Mouse (Mus musculus) gastrocnemius, adult 18-20 months (tissue): ENCODE data around the gene Cntn2. TPM values are rescaled to one million over a fixed set of nuclear protein-coding genes. Genes with fewer than 3 reads are reported as not detected.
A peak's percentile ranks its signal among the peaks of the same experiment; 100 is the strongest.

Source experiments
- DNase-seq: peaks from one replicate; pipeline ENCODE4 v3.0.0; 2021; ENCODE audit warnings: low spot score
- total RNA-seq, 2 experiments: library from RNA; stranded (reverse); gene quantifications; 2 replicates each; pipeline ENCODE4 v1.2.3; 2021

Cntn2 gene
- total RNA-seq, 2 experiments from 2014 or later, result 0.11 TPM; not detected in 1

DNA sequence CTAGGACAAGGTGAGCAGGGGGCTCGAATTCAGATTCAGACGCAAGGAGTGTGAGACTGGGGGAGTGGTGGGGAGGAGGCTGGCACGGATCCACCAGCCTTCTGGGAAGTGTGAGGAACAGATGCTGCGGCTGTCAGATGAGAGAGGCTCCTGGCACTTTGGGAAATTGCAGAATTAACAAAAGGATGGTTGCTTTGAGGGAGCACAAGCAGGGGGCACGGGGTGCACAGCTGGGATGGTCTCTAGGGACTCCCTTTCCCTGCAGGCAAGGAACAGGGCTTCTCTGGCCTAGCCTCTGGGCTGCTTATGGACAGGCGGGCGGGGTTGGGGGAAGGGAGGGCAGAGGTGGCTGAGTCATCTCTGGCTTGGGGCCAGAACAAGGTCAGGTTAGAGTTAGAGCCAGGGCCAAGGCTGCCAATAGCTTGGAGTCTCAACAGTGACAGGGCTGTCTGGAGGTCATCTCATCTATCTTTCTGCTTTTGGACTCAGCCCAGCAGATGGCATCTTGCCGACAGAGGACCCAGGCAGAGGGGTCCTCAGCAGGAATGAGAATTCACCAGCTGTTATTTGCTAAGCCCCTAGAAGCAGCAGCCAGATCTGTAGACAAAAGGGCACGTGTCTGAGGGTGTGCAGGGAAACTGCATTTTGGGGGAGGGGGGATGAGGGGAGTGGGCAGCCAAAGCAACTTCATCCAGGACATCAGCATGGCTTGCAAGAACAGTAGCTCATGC, 15.0 kb upstream of the Cntn2 start:
- peak; percentile 77 for DNase-seq

DNA sequence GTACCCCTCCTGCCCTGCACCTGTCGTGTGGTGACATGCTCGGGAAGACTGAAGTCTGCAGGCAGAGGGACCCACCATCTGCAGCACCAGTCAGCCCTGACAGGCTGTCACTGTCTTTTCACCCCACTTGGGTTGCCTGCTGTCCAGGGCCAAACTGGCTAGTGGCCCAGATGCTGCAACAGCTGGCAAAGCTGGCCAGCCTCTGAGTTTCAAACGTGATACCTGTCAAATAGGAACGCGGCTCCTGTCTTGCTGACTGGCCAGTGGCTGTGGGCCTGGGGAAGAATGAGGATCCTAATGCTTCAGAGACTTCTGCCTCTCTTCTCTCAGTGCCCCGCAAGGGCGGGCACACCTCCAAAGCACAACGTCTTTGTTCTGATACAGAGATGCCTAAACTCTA, 733 bp upstream of the Cntn2 start:
- DNase-seq, result peak; percentile 41

DNA sequence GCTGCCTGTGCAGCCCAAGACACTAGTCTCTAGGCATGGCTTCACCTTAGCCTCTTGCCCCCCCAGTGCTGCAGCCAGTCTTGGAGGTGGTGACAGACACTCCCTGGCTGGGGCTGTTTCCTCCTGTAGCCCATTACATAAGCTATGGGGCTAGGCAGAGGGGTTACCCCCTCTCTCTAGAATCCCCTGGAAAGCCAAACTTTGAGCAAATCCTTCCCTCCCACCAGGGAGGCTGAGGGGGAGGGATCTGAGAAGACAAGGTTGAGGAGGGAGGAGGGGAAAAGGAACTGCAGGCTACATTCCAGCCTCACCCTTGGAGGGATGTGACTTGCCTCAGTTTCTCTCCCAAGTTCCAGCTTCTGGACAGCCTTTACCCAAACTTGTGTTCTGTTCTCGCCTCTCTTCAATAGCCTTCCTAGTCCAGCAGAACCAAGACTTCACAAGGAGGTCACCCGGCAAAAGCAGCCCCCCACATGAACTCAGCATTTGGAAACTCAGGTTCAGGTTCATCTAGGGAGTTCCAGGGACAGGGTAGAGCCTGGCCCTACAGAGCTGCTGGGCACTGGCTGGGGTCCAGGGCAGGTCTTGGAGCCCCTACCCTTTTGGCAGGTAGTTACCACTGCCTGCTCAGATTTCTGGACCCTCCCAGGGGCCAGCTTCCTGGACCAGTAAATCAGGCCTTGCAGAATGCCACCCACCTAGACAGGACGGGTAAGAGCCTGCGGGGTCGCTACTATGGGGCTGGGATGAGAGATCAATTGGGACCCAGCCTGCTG, 1.0 kb downstream of the Cntn2 start:
- DNase-seq, result no peak

DNA sequence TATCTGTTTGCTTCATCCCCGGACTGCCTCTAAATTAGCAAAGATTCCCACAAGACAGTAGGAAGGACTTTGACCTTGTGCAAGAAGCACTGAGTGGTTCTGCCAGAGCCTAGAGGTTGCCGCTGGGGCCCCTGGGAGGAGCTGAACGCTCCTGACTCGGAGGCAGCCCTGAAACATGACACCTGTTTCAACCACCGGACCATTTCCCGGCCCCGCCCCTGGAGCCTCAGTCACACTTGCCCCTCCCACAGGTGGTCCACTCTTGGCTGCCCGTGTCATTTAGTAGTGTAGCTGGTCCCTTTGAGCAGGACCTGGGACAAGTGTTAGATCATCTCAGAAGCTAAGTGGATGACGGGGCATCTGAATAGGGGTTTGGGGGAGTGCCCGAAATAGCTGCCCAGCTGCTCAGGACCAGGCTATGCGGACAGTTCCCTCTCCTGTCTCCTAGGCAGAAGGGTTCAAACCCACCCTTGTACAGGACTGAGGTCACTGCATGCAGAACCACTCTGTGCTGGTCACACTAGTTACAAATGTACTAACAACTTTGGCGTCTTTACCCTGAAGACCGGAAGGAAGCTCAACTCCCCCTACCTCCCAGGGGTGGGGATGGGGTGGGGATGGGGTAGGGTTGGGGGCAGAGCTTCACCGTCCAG, 1.8 kb downstream of the Cntn2 start:
- no peak for DNase-seq

DNA sequence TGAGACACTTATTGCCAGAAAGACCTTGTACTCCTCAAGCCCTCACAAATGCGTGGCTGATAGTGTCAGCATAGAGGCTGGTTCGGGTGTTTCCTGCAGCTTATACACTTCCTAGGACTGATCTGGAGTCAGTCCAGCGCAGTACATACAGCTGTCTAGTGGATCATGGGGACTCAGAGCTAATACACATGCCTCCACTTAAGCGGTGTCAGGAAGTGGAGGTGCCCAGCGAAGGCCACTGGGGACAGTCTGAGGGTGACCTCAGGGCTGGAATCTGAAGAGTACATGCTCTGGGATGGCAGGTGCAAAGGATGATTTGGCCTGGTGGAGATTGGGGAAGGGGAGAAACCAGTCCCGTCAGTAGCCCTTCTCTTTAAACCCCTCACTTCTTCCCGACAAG, 2.4 kb downstream of the Cntn2 start:
- DNase-seq, result no peak

DNA sequence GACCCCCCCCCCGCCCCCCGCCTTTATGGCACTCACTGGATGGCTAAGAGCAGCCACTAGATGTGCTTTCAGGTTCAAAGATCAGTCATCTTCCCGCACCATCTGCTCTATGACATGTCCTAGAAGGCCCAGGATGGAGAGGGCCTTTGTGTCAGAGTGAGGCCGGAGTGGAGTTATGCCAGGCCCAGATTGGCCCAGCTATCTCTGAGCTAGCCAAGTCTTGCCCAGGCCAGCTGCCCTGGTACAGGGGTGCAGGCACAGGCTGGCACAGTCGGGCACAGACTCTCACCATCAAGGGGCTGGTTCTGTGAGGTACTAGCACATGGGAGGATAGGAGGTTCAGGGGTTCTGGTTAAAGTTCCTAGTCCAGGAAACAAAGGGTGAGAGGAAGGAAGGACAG, 5.3 kb downstream of the Cntn2 start:
- DNase-seq, result no peak

DNA sequence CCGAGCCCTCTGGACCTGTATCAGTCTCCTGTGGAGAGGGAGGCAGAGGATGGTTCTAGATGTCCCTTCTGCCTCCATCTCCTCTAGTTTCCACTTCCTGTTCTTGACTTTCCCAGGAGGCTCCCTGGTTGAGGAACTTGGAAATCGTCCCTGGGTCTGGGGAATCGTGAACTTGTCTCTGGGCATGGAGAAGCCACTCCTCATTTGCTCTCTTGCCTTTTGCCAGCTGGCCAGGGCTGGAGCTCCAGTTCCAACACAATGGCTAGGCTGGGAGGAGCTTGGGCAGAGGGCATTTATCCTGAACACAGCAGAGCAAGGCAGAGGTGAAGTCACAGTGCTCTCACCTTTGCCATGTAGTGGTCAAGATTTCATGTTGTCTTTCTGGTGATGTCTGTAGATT, 6.6 kb downstream of the Cntn2 start:
- no peak for DNase-seq

DNA sequence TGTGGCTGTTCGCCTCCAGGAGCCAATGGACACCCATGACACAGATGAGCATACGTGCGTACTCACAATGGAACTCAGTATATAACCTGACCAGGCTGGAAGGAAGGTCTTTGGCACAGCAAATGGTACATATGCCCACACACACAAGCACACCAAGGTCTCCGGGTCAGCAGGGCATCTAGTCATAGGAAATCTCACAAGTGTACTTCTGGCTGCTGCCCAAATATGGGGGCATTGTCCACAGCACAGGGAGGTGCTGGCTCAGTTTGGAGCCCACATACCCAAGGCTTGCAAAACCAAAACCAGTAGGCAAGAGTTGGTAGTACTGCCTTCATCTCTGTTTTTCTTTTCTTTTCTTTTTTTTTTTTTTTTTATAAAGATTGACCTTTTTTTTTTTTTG, 7.5 kb downstream of the Cntn2 start:
- no peak for DNase-seq

DNA sequence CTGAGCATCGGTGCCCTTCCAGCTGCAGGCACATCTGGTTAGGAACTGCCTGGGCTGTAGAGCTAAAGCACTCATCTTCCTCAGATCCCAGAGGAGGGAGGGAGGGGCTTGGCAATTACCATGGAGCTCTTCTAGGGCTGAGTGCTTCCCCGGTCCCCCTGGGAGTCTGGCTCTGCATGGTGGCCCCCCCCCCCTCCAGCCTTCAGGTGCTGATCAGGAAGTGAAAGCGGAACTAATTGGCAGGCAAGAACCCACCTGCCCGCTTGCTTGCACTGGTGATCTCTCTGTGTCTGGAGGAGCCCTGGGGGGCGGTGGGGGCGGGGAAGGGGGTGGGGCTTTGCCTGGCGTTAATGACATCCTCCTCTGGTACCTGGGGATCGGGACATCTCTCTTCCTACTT, 9.2 kb downstream of the Cntn2 start:
- DNase-seq, result no peak

DNA sequence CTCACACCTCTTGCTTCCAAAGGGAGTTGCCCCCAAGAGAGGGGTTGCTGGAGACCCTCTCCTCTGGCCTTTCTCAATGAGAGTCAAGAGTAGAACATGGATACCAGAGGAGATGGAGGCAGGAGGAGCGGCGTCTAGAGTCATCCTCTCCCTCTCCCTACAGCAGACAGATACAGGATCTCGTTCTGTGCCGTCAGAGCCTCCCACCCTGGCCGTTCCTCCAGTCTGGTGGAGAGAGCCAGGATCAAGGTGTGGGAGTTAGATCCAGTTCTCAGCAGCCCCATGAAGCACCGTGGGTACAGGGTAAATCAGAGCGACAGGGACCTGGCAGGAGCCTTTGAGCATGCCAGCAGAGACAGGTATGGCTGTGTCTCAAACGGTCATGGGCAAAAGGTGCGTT, 10.5 kb downstream of the Cntn2 start:
- DNase-seq, result no peak

DNA sequence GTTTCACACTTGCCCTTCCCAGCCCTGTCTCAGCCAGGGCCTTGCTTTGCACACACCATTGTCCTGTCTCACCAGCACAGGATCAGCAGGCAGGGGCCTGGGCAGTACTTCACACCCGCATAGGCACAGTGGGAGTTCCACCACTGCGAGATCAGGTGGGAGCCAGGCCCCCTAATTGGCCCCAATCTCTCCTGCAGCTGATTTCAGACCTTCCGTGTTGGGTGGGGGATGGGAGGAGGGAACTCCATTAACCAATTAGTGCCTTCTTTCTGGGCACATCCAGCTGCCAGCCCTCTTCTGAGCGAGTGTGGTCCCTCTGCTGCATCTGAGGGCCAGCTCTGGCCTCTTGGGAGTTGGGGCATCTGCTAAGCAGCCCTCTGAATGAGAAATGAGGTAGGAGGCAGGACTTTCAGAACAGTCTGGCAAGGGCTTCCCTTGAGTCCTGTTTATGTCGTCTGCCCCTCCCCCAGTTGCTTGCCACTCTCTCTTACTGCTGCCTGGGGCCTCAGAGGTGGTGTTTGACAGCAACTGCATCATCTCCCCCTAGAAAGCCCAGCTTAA, 12.3 kb downstream of the Cntn2 start:
- DNase-seq, result no peak

DNA sequence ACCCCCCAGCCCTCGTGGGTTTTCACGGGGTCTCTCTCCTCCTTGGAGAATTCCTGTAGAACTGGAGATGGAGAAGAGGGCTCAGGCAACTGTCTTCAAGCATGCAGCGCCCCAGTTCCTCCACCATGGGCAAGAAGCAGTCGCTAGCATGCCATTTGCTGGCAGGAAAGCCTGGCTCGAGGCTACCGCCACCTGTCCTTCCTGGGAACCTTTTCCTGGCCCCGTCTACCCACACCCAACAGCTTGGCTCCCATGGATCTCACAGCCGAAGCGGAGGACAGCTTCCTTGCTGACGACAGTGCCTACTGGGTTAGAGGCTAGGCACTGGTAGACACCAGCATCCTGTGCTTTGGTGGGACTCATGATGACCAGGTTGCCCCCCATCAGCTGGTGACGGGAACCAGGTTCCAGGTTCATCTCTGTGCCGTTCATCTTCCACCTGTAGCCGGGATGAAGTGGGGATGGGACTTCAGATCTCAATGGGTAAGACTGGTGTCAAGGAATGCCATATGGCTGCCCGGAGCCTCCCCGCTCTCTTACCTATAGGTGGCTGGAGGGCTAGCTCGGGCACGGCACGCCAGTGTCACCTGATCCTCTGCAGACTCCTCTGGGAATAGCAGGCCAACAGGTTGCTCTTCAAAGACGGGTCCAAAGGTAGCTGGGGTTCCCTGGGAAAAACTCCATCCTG, 14.3 kb downstream of the Cntn2 start:
- DNase-seq, result peak; percentile 28

DNA sequence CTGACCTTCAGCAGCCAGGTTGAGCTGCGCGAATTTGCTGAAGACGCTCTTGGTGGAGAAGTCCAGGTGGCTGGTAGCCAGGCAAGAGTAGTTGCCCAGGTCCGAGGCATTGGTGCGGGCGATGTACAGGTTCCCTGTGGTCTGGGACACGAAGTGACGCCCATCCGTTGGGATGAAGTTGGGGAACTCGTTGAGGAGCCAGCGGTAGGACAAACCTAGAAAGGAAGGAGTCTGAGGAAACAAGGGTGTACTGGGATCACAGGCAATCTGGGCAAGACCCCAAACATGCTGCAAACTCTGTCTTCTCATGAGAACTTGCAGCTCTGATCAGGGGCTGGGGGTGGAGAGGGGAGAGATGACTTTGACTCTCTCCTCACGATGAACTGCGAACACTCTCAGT, 15.0 kb downstream of the Cntn2 start:
- no peak for DNase-seq

DNA sequence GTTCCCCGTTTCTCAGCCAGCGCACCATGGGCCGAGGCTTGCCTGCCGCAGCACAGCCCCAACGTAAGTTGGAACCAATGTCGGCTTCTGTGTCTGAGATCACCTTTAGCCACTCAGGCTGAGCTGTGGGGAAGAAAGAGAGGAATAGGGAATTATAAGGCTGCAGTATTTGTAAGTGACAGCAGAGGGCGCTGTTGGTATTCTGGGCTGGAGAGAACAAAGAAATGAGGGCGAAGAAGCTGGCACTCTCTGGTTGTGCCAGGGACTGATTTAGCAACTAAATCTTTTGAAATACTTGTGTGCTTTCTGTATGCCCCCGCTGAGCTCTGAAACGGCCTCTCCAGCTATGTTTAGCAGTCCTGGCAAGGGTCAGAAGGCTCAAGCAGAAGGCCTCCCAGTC, 17.2 kb downstream of the Cntn2 start:
- peak; percentile 63 for DNase-seq

DNA sequence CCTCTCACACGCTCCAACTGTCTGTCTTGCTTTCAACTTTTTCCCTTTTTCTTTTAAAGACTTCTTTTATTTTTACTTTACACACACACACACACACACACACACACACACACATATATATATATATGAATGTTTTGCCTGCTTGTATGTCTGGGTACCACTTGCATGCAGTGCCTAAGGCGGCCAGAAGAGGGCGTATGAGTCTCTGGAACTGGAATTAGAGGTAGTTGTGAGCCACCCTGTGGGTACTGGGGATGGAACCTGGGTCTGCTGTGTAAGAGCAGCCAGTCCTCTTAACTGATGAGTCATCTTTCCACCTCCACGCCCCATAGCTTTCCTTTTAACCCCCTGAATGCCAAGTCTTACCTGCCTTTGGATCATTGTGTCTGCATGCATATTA, 19.1 kb downstream of the Cntn2 start:
- DNase-seq, result no peak

DNA sequence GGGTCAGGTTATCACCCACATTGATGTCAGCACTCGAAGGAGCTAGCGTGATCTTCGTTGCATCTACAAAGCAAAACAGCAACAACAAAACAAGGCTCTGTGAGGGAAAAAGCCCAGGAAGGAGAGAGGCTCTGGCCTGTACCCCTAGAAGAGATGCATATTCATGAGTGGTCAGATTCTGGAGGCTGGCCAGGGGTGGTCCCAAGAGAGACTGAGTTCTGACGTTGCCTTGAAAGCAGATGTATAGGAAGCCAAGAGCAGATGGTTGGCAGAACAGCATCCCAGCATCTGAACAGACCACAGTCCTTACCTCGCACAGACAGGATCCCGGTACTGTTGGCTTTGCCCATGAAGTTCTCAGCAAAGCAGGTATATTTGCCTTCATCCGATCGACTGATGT, 20.0 kb downstream of the Cntn2 start:
- no peak for DNase-seq

DNA sequence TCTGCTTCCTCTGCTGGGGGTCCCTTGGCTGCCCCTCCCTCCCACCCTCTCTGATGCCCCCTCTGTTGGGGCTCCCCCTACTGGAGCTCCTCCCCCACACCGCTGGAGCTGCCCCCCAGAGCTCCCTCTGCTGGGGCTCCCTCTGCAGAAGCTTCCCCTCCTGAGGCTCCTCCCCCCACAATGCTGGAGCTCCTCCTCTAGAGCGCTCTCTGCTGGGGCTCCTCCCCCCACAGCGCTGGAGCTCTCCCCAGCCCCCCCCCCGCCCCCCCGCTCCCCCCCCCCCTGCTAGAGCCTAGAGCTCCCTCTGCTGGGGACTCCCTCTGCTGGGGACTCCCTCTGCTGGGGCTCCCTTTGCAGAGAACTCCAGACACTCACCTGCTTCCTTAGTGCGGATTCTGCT, 22.3 kb downstream of the Cntn2 start:
- DNase-seq, result peak; percentile 73

DNA sequence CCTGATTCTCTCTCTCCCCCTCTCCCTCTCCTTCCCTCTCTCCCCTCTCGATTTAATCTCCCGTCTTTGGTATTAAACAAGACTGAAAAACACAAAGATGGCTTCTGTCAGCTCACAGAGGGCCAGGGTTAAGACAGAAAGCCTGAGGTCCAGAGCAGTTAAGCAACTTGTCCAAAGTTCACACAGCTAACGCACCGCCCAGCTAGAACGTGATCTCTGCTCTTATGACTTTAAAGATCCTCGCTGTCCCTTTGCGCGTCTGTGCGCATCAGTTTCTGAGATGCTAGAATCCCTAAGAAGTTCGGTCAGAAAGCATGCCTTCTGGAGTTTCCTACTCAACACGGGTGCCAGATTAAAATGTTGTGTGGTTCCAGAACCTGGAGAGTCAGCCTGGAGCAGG, 23.3 kb downstream of the Cntn2 start:
- DNase-seq, result no peak

DNA sequence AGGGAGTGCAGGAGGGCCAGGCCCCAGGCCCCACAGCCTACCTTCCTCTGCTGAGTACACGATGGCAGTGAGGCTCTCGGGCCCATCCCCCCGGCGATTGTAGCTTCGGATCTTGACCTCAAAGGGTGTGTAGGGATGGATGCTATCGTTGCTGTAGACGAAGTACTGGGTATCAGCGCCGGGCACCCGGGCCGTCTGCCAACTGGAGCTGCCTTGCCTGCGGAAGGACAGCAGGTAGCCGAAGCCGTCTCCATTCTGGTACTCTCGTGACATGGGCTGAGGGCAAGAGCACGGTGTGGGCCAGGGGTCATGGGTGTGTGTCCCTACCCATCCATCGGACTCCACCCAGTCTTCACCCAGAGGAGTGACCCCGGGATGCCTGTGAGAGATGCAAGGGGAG, 24.4 kb downstream of the Cntn2 start:
- no peak for DNase-seq

DNA sequence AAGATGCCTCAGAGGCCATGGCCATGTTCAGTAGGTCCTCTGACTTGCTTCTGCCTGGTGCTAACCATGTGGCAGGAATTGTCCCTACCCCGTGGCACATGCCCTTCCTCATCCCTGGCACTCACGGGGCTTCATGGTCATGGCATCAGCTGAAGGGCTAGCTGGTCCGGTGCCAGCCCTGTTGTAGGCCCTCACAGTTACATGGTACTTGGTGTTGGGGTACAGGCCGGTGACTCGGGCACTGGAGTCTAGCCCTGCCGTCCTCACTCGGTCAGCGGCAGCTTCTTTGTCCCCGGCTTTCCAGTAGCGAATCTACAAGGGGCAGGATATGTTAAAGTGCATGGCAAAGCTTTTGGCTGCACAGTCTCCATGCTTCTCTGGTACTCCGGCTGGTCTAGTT, 26.3 kb downstream of the Cntn2 start:
- no peak for DNase-seq

DNA sequence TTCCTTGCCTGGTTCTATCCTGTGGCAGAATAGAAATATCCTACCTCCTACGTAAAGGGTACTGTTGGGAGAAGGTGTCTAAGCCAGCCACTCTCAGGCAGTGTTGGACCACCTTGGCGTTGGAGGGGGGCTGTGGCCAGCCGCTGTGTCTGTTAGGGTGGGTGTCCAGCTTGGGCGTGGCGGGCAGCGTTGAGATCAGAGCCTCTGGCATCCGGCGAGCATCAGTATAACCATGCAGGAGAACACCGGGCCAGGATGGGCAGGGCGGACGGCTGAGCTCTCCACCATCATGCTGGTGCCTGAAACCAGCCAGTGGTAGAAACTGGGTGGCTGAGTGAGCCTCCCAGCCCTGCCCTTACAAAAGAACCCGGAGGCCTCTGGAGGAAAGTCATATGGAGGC, 27.7 kb downstream of the Cntn2 start:
- DNase-seq, result no peak

DNA sequence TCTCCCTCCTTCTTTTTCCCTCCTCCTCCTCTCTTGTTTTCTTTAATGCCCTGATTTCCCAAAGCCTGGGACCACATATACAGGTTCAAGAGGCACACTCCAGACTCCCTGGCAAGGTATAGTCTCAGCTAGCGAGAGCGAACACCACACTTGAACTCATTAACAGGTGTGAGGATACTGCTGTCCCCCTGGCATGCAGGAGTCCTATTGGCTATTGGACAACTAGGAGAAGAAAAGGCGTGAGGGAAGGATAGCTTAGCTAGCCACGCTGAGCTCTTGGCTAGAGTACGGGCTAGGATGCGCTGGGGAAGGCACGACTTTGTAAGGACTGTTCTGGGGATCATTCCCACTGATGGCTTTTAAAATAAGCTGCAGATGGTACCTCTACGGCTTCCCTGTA, 30.9 kb downstream of the Cntn2 start:
- DNase-seq, result no peak
